Mouse (Mus musculus) monocyte, adult 5-6 weeks (primary cell): ENCODE results near the gene Mboat7. TPM values are rescaled to one million over a fixed set of nuclear protein-coding genes. Genes with fewer than 3 reads are reported as not detected.

Experiments
- ATAC-seq: fragments of 153-309, 156-312 bp; replicated peaks from 2 replicates; pipeline ENCODE4 v1.8.0; 2017; ENCODE audit warnings: mild to moderate bottlenecking; ENCODE audit not compliant: low TSS enrichment, insufficient number of reproducible peaks, severe bottlenecking, poor library complexity, low FRiP score
- total RNA-seq: library from RNA; stranded (forward); fragments of 200-1000, 200-491, 200-594 nt; gene quantifications from 3 replicates; pipeline ENCODE4 v1.2.3, GENCODE M21; 2017

Mboat7 gene
- total RNA-seq, 1 experiment from 2014 or later: 36.8 TPM

DNA sequence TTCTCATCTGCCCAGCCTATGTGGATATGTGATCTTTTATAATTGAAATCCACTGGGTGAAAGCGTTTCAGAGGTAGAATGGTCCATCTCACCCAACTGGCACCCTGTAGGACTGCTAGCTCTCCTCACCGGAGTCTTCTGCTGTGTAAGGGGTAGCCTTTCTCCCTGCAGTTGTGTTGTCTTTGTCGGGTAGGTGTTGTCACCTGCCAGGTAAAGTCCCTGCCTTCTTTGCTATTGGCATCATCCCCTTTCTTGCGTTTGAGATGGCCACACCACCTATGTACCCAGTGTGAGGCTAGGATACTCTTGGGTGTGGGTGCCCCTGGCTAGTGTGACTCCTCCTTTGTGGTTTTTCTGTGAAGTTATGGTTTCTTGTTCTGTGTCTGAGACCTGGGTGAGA lies 46.7 kb downstream of the Mboat7 start:
- no peak for ATAC-seq

DNA sequence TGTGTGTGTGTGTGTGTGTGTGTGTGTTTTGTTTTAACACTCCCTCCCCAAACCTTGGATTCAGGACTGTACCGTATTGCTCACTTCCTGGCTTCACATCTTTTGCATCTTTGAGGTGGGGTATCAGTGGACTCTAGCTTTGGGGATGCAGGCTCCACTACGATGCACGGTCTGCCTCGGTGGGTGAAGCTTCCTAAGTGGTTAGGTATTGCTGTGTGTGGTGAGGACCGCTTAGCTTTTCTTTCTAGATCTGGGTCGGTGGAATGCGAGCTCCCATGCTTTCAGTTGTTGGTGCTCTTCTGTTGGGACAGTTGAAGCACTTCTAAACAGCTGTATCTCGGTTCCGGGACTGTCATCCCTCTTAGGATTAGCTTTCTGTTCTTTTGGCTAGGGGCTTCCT lies 47.1 kb downstream of the Mboat7 start:
- ATAC-seq: no peak

- no peak for ATAC-seq
Measured at GRCm38 (mm10) chr7:3645488-3646025, 47.8 kb downstream of the Mboat7 start.

DNA sequence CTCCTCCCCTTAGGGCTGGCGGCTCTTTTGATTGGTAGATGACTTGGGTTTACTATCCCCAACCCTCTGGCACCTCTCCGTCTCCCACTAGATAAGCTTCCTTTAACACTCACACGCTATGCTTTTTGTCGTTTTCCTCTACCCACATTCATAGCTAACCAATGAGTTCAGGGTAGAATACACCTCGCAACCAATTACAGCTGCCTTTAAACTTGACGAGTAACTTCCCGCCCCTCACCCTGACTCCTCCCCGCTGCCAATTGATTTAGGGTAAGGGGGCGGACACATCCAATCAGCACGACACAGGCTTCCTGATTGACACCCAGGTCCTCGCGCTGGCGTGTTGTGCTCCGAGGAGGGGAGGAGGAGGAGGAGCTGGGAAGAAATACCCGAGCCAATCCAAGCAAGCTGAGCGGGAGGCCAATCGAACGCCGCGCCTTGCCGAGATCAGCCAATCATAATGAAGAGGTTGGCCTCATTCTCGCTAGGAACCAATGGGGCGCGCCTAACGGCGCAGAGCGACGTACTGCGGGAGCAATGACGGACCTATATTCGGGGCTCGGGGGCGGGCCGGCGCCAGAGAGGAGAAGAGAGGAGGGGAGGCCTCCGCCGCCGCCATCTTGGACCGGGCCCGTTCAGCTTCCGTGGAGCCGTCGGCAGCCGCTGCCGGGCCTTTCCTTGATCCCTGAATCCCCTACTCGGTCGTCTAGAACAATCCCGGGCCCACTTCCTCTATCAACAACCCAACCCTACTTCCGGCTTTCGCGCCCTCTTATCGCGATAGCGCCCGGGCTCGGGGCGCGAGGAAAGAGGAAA lies 48.4 kb downstream of the Mboat7 start, which contains the start of gene Cnot3:
TSS of gene Cnot3 (plus strand) at position 597 of the 816 bp plus-strand sequence.
- peak; percentile 92 for ATAC-seq

GRCm38 (mm10) chr7:3644348-3644671 lies 49.0 kb downstream of the Mboat7 start:
- ATAC-seq: no peak

DNA sequence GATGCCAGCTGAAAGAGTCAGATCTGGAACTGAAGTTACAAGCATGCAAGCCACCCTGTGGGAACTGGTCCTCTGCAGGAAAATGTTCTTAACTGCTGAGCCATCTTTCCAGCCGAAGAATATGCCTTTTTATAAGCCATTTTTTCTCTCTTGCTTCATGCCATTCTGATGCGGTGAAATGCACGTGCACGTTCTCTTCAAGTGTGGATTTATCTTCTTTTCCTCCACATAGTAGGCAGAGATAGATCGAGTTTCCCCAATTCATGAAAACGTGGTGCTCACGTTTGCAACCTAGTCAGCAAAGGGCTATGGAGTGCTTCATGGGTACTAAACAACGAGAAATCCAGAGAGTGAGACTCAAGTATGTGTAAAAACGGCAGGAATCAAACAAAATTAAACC lies 49.5 kb downstream of the Mboat7 start:
- no peak for ATAC-seq

GRCm38 (mm10) chr7:3643412-3643811 lies 49.9 kb downstream of the Mboat7 start:
- ATAC-seq: no peak

GRCm38 (mm10) chr7:3630478-3630815 lies 62.9 kb downstream of the Mboat7 start:
- no peak for ATAC-seq

DNA sequence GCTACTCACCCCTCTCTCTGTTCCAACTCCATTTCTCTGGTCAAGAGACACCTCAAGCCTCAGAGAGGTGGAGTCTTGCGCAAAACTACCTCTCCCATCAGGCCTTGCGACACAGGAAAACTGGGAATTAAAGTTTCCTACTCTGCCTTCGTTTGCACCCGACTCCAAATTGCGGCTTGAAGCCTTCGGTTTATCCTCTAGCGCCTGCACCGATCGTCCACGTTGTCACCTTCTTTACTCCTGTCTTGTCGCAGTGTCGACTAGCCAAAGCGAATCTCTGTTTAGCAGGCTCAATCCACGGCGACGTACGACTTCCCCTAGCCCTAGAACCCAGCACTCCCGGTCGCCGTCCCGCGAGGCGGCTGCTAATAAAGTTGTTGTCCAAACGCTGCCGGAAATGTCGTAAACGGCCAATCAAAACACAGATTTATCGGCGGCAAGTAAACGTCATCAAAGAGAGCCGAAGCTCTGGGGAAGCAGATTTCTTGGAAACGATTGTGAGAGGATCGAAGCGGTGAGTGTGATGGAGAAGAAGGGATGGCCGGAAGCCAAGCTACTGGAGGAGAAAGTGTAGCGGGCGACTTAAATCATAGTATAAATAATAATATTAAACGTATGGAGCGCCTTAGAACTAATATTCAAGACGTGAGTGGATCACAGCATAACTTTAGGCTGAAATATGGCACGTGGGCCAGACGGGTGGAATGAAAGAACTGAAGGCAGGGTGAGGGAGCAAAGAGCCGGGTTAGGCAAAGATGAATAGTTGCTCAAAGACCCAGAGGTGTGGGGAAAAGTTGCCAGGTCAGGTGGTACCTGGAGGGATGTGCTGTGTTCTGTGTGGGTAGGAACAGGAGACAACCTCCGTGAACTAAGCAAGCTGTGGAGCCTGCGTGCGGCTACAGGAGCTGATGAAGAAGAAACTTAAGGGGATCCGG lies 63.5 kb downstream of the Mboat7 start, which contains the start of the genes Tfpt and Prpf31:
TSS of gene Tfpt (minus strand) at position 387 of the 935 bp plus-strand sequence.
TSS of gene Prpf31 (plus strand) at position 443 of the 935 bp plus-strand sequence.
- peak; percentile 85 for ATAC-seq

DNA sequence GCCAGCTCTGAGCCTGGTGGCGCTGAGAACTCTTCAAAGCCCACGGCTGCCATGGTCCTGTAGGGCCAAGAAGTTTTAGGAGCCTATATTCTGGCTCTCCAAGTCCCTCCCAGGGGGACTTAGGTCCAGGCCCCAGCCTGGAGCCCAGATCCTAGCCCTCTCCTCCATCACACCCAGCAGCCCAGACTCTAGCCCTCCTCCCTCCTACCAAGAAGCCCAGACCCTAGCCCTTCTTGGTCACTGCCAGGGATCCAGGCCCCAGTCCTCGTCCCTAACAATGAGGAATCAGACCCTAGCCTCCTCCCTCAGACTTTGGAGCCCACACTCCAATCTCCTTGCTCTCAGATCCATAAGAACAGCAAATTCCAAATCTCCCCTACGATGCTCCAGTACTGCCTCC lies 64.3 kb downstream of the Mboat7 start:
- no peak for ATAC-seq

Other genes starting within 250 kb of the Mboat7 start
- 1.3 to 1.9 TPM in 2 of 3 replicates, not detected in the other for gene Tarm1, start 190.9 kb downstream of the Mboat7 start, total RNA-seq
- not detected in 3 replicates for gene Oscar, start 77.4 kb downstream of the Mboat7 start, total RNA-seq
- 163 to 226 TPM (median 220 TPM) in 3 replicates for gene Ndufa3, start 76.2 kb downstream of the Mboat7 start, total RNA-seq
- 20.6 to 34.9 TPM (median 28.7 TPM) in 3 replicates for gene Tfpt, start 63.6 kb downstream of the Mboat7 start, total RNA-seq
- gene Prpf31, start 63.5 kb downstream of the Mboat7 start, total RNA-seq: 50.9 to 63.8 TPM (median 57.8 TPM) in 3 replicates
- 19.8 to 52.4 TPM (median 24.8 TPM) in 3 replicates for gene Cnot3, start 48.3 kb downstream of the Mboat7 start, total RNA-seq
- gene Leng1, start 27.7 kb downstream of the Mboat7 start, total RNA-seq: 6.4 to 10.3 TPM (median 6.6 TPM) in 3 replicates
- gene Tmc4, start 16.0 kb downstream of the Mboat7 start, total RNA-seq: 1.5 to 7.6 TPM (median 2.0 TPM) in 3 replicates
- 17.0 to 28.1 TPM (median 19.7 TPM) in 3 replicates for gene Tsen34, start 660 bp downstream of the Mboat7 start, total RNA-seq
- 1,184 to 2,050 TPM (median 1,737 TPM) in 3 replicates for gene Rps9, start 10.5 kb upstream of the Mboat7 start, total RNA-seq
- 111 to 159 TPM (median 138 TPM) in 3 replicates for gene Pirb, start 26.9 kb upstream of the Mboat7 start, total RNA-seq
- 3.1 to 10.7 TPM (median 9.4 TPM) in 3 replicates for gene Gm15448, start 132.2 kb upstream of the Mboat7 start, total RNA-seq
- 4.7 to 22.8 TPM (median 10.7 TPM) in 3 replicates for gene Pira2, start 151.5 kb upstream of the Mboat7 start, total RNA-seq
- 5.2 to 14.5 TPM (median 10.1 TPM) in 3 replicates for gene Gm14548, start 204.6 kb upstream of the Mboat7 start, total RNA-seq
- gene Lilra6, start 222.0 kb upstream of the Mboat7 start, total RNA-seq: 3.5 to 19.0 TPM (median 14.2 TPM) in 3 replicates